Mouse (Mus musculus) brain, embryonic 14.5 days (tissue): ENCODE measurements at regions not wholly inside any gene's neighbourhood (a gene's known extent, or its start where the extent isn't known, plus 50 kb on each side); places are given as distances from the start of the nearest gene placed in this dataset.

Experiments
- CTCF ChIP-seq: fragments of 200-500 bp; IDR thresholded peaks from 2 replicates; pipeline ENCODE4 v1.5.1; 2012; ENCODE audit warnings: inconsistent platforms, mild to moderate bottlenecking, moderate library complexity, borderline replicate concordance; ENCODE audit not compliant: insufficient read depth, insufficient read length; ENCODE audit errors: extremely low read depth
- POLR2A ChIP-seq: fragments of 200-500 bp; IDR thresholded peaks from 2 replicates; pipeline ENCODE4 v1.6.1; 2012; ENCODE audit warnings: mild to moderate bottlenecking, inconsistent platforms, borderline replicate concordance; ENCODE audit not compliant: poor library complexity, insufficient read depth, insufficient read length, severe bottlenecking; ENCODE audit errors: extremely low read depth

GRCm38 (mm10) chr9:91960556-91961325 is 232.0 kb upstream of the Plscr5 start:
- TF ChIP-seq POLR2A: no peak
- no peak for TF ChIP-seq CTCF
